Mouse (Mus musculus) kidney, postnatal 4 days (tissue): Measurements from ENCODE around the gene Adamts17.
A peak's percentile ranks its signal among the peaks of the same experiment; 100 is the strongest.

ENCODE experiments used
- DNase-seq, 2 experiments: peaks; one replicate each; pipeline ENCODE4 v3.0.0; 2021; ENCODE audit warnings: mixed read lengths in 2 of 2

The Adamts17 gene

GRCm38 (mm10) chr7:66839463-66840007, at the start of gene Adamts17:
Gene Adamts17 (plus strand): TSS chr7:66839735.
- DNase-seq: peak; percentile 96 to 97

- peak; percentile 47 to 69 for DNase-seq
Observed at GRCm38 (mm10) chr7:66789860-66790748, 49.4 kb upstream of the Adamts17 start.

- DNase-seq: no peak
Observed at GRCm38 (mm10) chr7:66791022-66791421, 48.5 kb upstream of the Adamts17 start.

- no peak for DNase-seq
Observed at GRCm38 (mm10) chr7:66796909-66797308, 42.6 kb upstream of the Adamts17 start.

- no peak for DNase-seq
Observed at GRCm38 (mm10) chr7:66797345-66797744, 42.2 kb upstream of the Adamts17 start.

- peak; percentile 26 to 43 for DNase-seq
Observed at GRCm38 (mm10) chr7:66798826-66799225, 40.7 kb upstream of the Adamts17 start.

- no peak for DNase-seq
Observed at GRCm38 (mm10) chr7:66800784-66801183, 38.8 kb upstream of the Adamts17 start.

- DNase-seq: no peak
Observed at GRCm38 (mm10) chr7:66801785-66802184, 37.8 kb upstream of the Adamts17 start.

GRCm38 (mm10) chr7:66803798-66804197, 35.7 kb upstream of the Adamts17 start:
- DNase-seq: no peak

GRCm38 (mm10) chr7:66806801-66807200, 32.7 kb upstream of the Adamts17 start:
- no peak for DNase-seq

GRCm38 (mm10) chr7:66810436-66810835, 29.1 kb upstream of the Adamts17 start:
- no peak for DNase-seq

- DNase-seq: no peak
Observed at GRCm38 (mm10) chr7:66811294-66811693, 28.2 kb upstream of the Adamts17 start.

GRCm38 (mm10) chr7:66812289-66812688, 27.2 kb upstream of the Adamts17 start:
- DNase-seq: no peak

GRCm38 (mm10) chr7:66812737-66813136, 26.8 kb upstream of the Adamts17 start:
- no peak for DNase-seq

GRCm38 (mm10) chr7:66813172-66813571, 26.4 kb upstream of the Adamts17 start:
- no peak for DNase-seq

- DNase-seq: no peak
Observed at GRCm38 (mm10) chr7:66815526-66815925, 24.0 kb upstream of the Adamts17 start.

- peak; percentile 72 to 73 for DNase-seq
Observed at GRCm38 (mm10) chr7:66820034-66820433, 19.5 kb upstream of the Adamts17 start.

- no peak for DNase-seq
Observed at GRCm38 (mm10) chr7:66830803-66831202, 8.7 kb upstream of the Adamts17 start.

GRCm38 (mm10) chr7:66831295-66831694, 8.2 kb upstream of the Adamts17 start:
- peak; percentile 74 to 75 for DNase-seq

- peak; percentile 71 to 78 for DNase-seq
Observed at GRCm38 (mm10) chr7:66840008-66840719, 629 bp downstream of the Adamts17 start.

GRCm38 (mm10) chr7:66841165-66841564, 1.6 kb downstream of the Adamts17 start:
- DNase-seq: no peak

GRCm38 (mm10) chr7:66842021-66842420, 2.5 kb downstream of the Adamts17 start:
- peak; percentile 89 to 90 for DNase-seq

- DNase-seq: no peak
Observed at GRCm38 (mm10) chr7:66843846-66844245, 4.3 kb downstream of the Adamts17 start.

GRCm38 (mm10) chr7:66846582-66846981, 7.0 kb downstream of the Adamts17 start:
- no peak for DNase-seq
